Mouse (Mus musculus) heart, postnatal 10 days (tissue): ENCODE measurements around the gene Rabgap1l. TPM values are rescaled to one million over a fixed set of nuclear protein-coding genes. Genes with fewer than 3 reads are reported as not detected.
A peak's percentile ranks its signal among the peaks of the same experiment; 100 is the strongest.

Experiments used
- DNase-seq, 2 experiments: peaks; one replicate each; pipeline ENCODE4 v3.0.0; 2021
- intact Hi-C: fragments of 180-260 bp; cut with DNase I; formaldehyde crosslinking; loops from one replicate; pipeline ENCODE4 v1.15.1; 2025
- total RNA-seq, 2 experiments: library from RNA; stranded (reverse); gene quantifications; 2 replicates each; pipeline ENCODE4 v1.2.3; 2021

Rabgap1l gene
- total RNA-seq, 2 experiments from 2014 or later, result 89.0 to 92.4 TPM

- DNase-seq, result no peak
- intact Hi-C loops, result loop anchor here (5.0 kb wide), 2 partner anchors 33 to 112 kb away; no protein-coding TSS in a partner anchor
Observed at GRCm38 (mm10) chr1:160790630-160791029, 2.4 kb downstream of the Rabgap1l start.

- intact Hi-C loops, result loop anchor here (5.0 kb wide), 2 partner anchors 33 to 112 kb away; no protein-coding TSS in a partner anchor
- no peak for DNase-seq
Observed at GRCm38 (mm10) chr1:160789876-160790275, 3.1 kb downstream of the Rabgap1l start.

GRCm38 (mm10) chr1:160787926-160788325 is 5.1 kb downstream of the Rabgap1l start:
- DNase-seq, result no peak
- intact Hi-C loops, result no loop called here

GRCm38 (mm10) chr1:160787164-160787563 is 5.8 kb downstream of the Rabgap1l start:
- no peak for DNase-seq
- intact Hi-C loops, result no loop called here

GRCm38 (mm10) chr1:160786571-160786970 is 6.4 kb downstream of the Rabgap1l start:
- DNase-seq, result no peak
- intact Hi-C loops, result no loop called here

GRCm38 (mm10) chr1:160785681-160786225 is 7.3 kb downstream of the Rabgap1l start:
- intact Hi-C loops, result no loop called here
- no peak for DNase-seq

- no peak for DNase-seq
- intact Hi-C loops, result no loop called here
Observed at GRCm38 (mm10) chr1:160784122-160784521, 8.9 kb downstream of the Rabgap1l start.

GRCm38 (mm10) chr1:160774166-160774565 is 18.8 kb downstream of the Rabgap1l start:
- intact Hi-C loops, result no loop called here
- no peak for DNase-seq

- DNase-seq, result no peak
- intact Hi-C loops, result no loop called here
Observed at GRCm38 (mm10) chr1:160765565-160765964, 27.4 kb downstream of the Rabgap1l start.

- intact Hi-C loops, result loop anchor here (5.0 kb wide), 2 partner anchors 34 to 104 kb away; partner anchors contain the start of gene Rabgap1l
- DNase-seq, result peak; percentile 62 to 70
Observed at GRCm38 (mm10) chr1:160758243-160758642, 34.8 kb downstream of the Rabgap1l start.

- DNase-seq, result no peak
- intact Hi-C loops, result loop anchor here (5.0 kb wide), 2 partner anchors 37 to 107 kb away; partner anchors contain the start of gene Rabgap1l
Observed at GRCm38 (mm10) chr1:160755359-160755758, 37.7 kb downstream of the Rabgap1l start.

- intact Hi-C loops, result no loop called here
- DNase-seq, result no peak
Observed at GRCm38 (mm10) chr1:160750629-160751028, 42.4 kb downstream of the Rabgap1l start.

GRCm38 (mm10) chr1:160746786-160747185 is 46.2 kb downstream of the Rabgap1l start:
- DNase-seq, result peak; percentile 32 to 42
- intact Hi-C loops, result loop anchor here (10.0 kb wide), 1 partner anchor 448 kb away; no protein-coding TSS in a partner anchor

GRCm38 (mm10) chr1:160745238-160745930 is 47.6 kb downstream of the Rabgap1l start:
- intact Hi-C loops, result loop anchor here (10.0 kb wide), 1 partner anchor 449 kb away; no protein-coding TSS in a partner anchor
- no peak for DNase-seq

GRCm38 (mm10) chr1:160744009-160744408 is 49.0 kb downstream of the Rabgap1l start:
- DNase-seq, result no peak
- intact Hi-C loops, result loop anchor here (1.0 to 10.0 kb wide), 2 partner anchors 190 to 451 kb away; no protein-coding TSS in a partner anchor

GRCm38 (mm10) chr1:160743229-160743628 is 49.8 kb downstream of the Rabgap1l start:
- intact Hi-C loops, result loop anchor here (1.0 to 10.0 kb wide), 3 partner anchors 50 to 452 kb away; partner anchors contain the start of gene Rabgap1l
- DNase-seq, result peak; percentile 69 to 78

GRCm38 (mm10) chr1:160740650-160741049 is 52.4 kb downstream of the Rabgap1l start:
- no peak for DNase-seq
- intact Hi-C loops, result loop anchor here (10.0 kb wide), 1 partner anchor 454 kb away; no protein-coding TSS in a partner anchor

GRCm38 (mm10) chr1:160734743-160735142 is 58.3 kb downstream of the Rabgap1l start:
- DNase-seq, result no peak
- intact Hi-C loops, result no loop called here

- intact Hi-C loops, result no loop called here
- DNase-seq, result no peak
Observed at GRCm38 (mm10) chr1:160729944-160730343, 63.1 kb downstream of the Rabgap1l start.

GRCm38 (mm10) chr1:160717742-160718141 is 75.3 kb downstream of the Rabgap1l start:
- intact Hi-C loops, result loop anchor here (2.0 to 10.0 kb wide), 4 partner anchors 73 to 483 kb away; no protein-coding TSS in a partner anchor
- DNase-seq, result peak in 1 of 2 experiments; percentile 63

- DNase-seq, result peak; percentile 23 to 43
- intact Hi-C loops, result loop anchor here (10.0 kb wide), 2 partner anchors 70 to 480 kb away; no protein-coding TSS in a partner anchor
Observed at GRCm38 (mm10) chr1:160714685-160715084, 78.3 kb downstream of the Rabgap1l start.
